Mouse (Mus musculus) stomach, embryonic 14.5 days (tissue): Measurements from ENCODE around the gene Plcb4. TPM values are rescaled to one million over a fixed set of nuclear protein-coding genes. Genes with fewer than 3 reads are reported as not detected.

Experiments
- ATAC-seq: fragments of 200-750 bp; cut with Nextera tagmentation; 2 replicates; pipeline ENCODE4 v1.8.0; 2017; ENCODE audit warnings: low read depth, moderate TSS enrichment; ENCODE audit not compliant: insufficient number of reproducible peaks, insufficient read depth, low FRiP score
- H3K27ac ChIP-seq: fragments of 300-500 bp; sonication (generic); 2 replicates; pipeline ENCODE4 v1.5.1; 2014; ENCODE audit warnings: mild to moderate bottlenecking, low read length, moderate library complexity, mixed read lengths
- H3K27me3 ChIP-seq: fragments of 300-500 bp; sonication (generic); 2 replicates; pipeline ENCODE4 v1.6.1; 2014; ENCODE audit warnings: low read length, control low read depth, mixed read lengths; ENCODE audit not compliant: control insufficient read depth, insufficient read depth
- H3K36me3 ChIP-seq: fragments of 300-500 bp; sonication (generic); 2 replicates; pipeline ENCODE4 v1.6.1; 2014; ENCODE audit warnings: mild to moderate bottlenecking, control low read depth, low read length, moderate library complexity, mixed read lengths; ENCODE audit not compliant: control insufficient read depth, insufficient read depth
- H3K4me1 ChIP-seq: fragments of 300-500 bp; sonication (generic); 2 replicates; pipeline ENCODE4 v1.6.1; 2014; ENCODE audit warnings: low read length, control low read depth, mixed read lengths; ENCODE audit not compliant: control insufficient read depth, insufficient read depth
- H3K4me2 ChIP-seq: fragments of 300-500 bp; sonication (generic); replicated peaks from 2 replicates; pipeline ENCODE4 v1.6.1; 2014; ENCODE audit warnings: low read depth, low read length, control low read depth
- H3K4me3 ChIP-seq: fragments of 300-500 bp; sonication (generic); 2 replicates; pipeline ENCODE4 v1.5.1; 2014; ENCODE audit warnings: low read depth, low read length, control low read depth
- H3K9ac ChIP-seq: fragments of 300-500 bp; sonication (generic); replicated peaks from 2 replicates; pipeline ENCODE4 v1.6.1; 2014; ENCODE audit warnings: low read depth, mild to moderate bottlenecking, control low read depth, low read length, moderate library complexity, mixed read lengths
- H3K9me3 ChIP-seq: fragments of 300-500 bp; sonication (generic); 2 replicates; pipeline ENCODE4 v1.6.1; 2016; ENCODE audit warnings: low read depth, low read length, control low read depth; ENCODE audit not compliant: control insufficient read depth
- WGBS: fragments of 180-500 bp; shearing (Covaris S2); extraction: QIAGEN DNeasy Blood & Tissue Kit; methylation state at CpG from one replicate; pipeline ENCODE4 v1.1.7; 2014; 5-methylcytosine and 5-hydroxymethylcytosine counted together
- polyA plus RNA-seq: library from polyadenylated mRNA; unstranded; fragments of >200 nt; fragmentation: Nextera tagmentation; extraction: Ambion mirVana; gene quantifications from 2 replicates; pipeline ENCODE4 v1.2.1, GENCODE M21; 2014

Plcb4 gene
- polyA plus RNA-seq, 1 experiment from 2014 or later = 51.4 TPM

DNA sequence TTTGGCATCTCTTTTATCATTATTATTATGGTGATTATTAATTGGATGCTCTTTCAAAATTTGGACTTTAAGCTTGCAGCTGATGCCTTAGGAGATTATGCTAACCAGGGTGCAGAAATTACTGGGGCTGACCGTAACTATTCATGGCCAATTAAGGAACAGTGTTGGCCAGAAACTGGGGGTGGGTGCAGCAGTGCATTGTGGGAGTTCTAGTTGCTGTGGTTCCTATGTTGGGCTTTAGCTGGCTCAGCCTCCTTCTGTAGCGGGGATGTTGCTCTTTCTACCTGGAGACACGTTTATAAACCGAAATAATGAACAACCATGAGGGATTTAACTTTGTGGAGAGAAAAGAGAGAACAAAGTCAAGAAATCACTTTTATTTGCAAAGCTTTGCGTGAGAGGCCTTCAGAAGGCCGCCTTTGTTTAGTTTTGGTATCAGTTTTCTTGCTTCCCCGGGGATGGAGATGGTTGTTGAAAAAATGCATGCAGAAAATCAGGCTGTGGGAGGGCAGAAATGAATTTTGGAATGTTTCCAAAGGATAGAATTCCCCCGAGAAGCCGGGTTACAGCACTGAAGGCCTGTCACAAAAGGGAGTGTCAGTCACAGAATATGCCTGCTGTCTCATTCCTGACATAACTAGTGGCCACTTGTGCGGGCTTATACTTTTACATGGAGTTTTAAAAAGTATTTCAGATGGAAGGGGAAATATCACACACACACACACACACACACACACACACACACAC is 84.3 kb downstream of the Plcb4 start:
- Histone ChIP-seq H3K4me3 (no peak overlapping the region), H3K27ac (peak overlapping the region; percentile 66; the same call in 1 of the 2 replicates)
- no peak for ATAC-seq

DNA sequence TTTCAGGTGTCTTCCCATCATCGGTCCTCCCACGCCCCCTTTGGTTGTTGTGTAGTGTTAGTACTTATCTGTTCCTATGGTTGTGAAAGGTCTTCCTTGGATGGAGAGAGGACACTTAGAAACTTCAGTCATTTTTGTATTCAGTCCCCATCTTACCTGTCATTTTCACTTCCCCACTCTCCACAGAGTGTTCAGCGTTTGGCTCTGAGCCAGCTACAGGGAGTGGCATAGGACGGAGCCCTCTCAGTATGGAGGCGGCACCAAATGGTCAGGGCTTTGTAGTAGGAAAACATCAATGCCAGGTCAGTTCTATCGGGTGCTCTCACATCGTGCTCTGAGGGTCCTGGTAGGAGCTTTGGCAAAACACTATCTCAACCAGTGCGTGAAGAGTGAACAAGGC is 85.9 kb downstream of the Plcb4 start:
- no peak overlapping the region for H3K4me3 ChIP-seq
- H3K4me2 ChIP-seq = no peak overlapping the region
- H3K9me3 ChIP-seq = no peaks in the 10 kb centered on the region
- ATAC-seq = 0 out of 2 replicates have a peak, but pooled peaks have one; percentile 56
- H3K4me1 ChIP-seq = peaks cover 13% of the 10 kb centered on the region; the same call in 1 of the 2 replicates
- no peaks in the 10 kb centered on the region for H3K36me3 ChIP-seq
- 65% methylated on average over 8 of the region's 8 CpGs for WGBS
- no peak overlapping the region for H3K27ac ChIP-seq
- H3K9ac ChIP-seq = no peak overlapping the region
- no peaks in the 10 kb centered on the region for H3K27me3 ChIP-seq

More for the DNA sequence above, 84.3 kb downstream of the Plcb4 start:
- Histone ChIP-seq H3K36me3 (no peaks in the 10 kb centered on the region), H3K4me2 (no peak overlapping the region; the same call in 1 of the 2 replicates), H3K27me3 (no peaks in the 10 kb centered on the region), H3K9ac (no peak overlapping the region), H3K4me1 (peaks cover 11% of the 10 kb centered on the region; the same call in 1 of the 2 replicates), H3K9me3 (no peaks in the 10 kb centered on the region)
- 20% methylated on average over 10 of the region's 10 CpGs for WGBS

- no peak for ATAC-seq
- WGBS = 48% methylated on average over 7 of the region's 7 CpGs
Observed at GRCm38 (mm10) chr2:135745126-135745525, 86.3 kb downstream of the Plcb4 start.

DNA sequence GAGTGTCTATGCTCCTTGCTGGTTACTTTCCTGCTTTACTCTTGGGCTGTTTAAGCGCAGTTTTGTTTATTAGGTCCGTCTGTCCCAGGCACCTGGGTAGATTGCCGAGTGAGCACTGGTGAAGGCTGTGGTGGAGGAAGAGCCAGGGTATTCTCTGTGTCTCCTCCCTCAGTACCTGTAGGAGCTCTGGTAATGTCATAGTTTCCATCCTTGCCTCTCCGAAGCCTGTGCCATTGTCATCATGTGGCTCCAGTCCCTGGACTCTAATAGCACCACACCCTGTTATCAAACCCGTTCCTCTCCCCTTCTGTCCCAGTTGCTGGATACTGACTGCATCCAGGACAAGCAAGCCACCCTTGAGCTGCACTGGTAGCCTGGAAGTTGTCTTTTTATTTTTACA is 89.6 kb downstream of the Plcb4 start:
- no peaks in the 10 kb centered on the region for H3K9me3 ChIP-seq
- no peaks in the 10 kb centered on the region for H3K27me3 ChIP-seq
- peaks cover 5% of the 10 kb centered on the region; the same call in 1 of the 2 replicates for H3K4me1 ChIP-seq
- ATAC-seq = no peak
- H3K4me2 ChIP-seq = no peak overlapping the region
- 67% methylated on average over 5 of the region's 5 CpGs for WGBS
- H3K9ac ChIP-seq = no peak overlapping the region
- no peaks in the 10 kb centered on the region for H3K36me3 ChIP-seq
- no peak overlapping the region for H3K4me3 ChIP-seq
- H3K27ac ChIP-seq = no peak overlapping the region

More at GRCm38 (mm10) chr2:135745126-135745525, 86.3 kb downstream of the Plcb4 start:
- H3K4me1 ChIP-seq = peaks cover 13% of the 10 kb centered on the region; the same call in 1 of the 2 replicates
- no peak overlapping the region for H3K27ac ChIP-seq
- no peak overlapping the region for H3K4me3 ChIP-seq
- H3K36me3 ChIP-seq = no peaks in the 10 kb centered on the region
- H3K9me3 ChIP-seq = no peaks in the 10 kb centered on the region
- H3K27me3 ChIP-seq = no peaks in the 10 kb centered on the region
- H3K4me2 ChIP-seq = no peak overlapping the region
- no peak overlapping the region for H3K9ac ChIP-seq

GRCm38 (mm10) chr2:135749606-135750005 is 90.8 kb downstream of the Plcb4 start:
- WGBS = 64% methylated on average over 15 of the region's 15 CpGs
- ATAC-seq = no peak

DNA sequence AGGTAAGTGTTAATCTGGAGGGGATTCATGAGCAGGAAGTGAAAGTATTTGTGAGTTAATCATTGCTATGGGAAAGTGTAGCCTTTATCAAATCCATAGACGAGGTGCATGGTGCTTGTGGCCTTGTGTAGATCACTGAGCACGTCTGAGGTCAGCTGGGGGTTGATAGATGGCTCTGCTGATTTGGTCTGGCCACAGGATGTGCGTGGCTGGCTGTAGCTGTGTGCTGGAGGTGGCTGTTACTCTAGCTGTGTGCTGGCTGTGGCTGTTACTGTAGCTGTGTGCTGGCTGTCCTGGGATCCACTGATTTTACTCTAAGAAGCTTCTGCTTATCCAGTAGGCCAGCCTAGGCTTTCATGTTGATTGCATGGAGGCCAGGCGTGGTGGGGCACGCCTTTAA is 91.9 kb downstream of the Plcb4 start:
- H3K36me3 ChIP-seq = no peaks in the 10 kb centered on the region
- 0 out of 2 replicates have a peak, but pooled peaks cover 2% of the 10 kb centered on the region for H3K4me1 ChIP-seq
- H3K9me3 ChIP-seq = no peaks in the 10 kb centered on the region
- no peak overlapping the region for H3K9ac ChIP-seq
- 56% methylated on average over 5 of the region's 5 CpGs for WGBS
- no peak overlapping the region for H3K4me2 ChIP-seq
- H3K27ac ChIP-seq = no peak overlapping the region
- no peak overlapping the region for H3K4me3 ChIP-seq
- no peaks in the 10 kb centered on the region for H3K27me3 ChIP-seq
- no peak for ATAC-seq

More at GRCm38 (mm10) chr2:135749606-135750005, 90.8 kb downstream of the Plcb4 start:
- Histone ChIP-seq H3K27ac (no peak overlapping the region), H3K4me2 (no peak overlapping the region), H3K27me3 (no peaks in the 10 kb centered on the region), H3K9ac (no peak overlapping the region), H3K36me3 (no peaks in the 10 kb centered on the region), H3K9me3 (no peaks in the 10 kb centered on the region), H3K4me3 (no peak overlapping the region), H3K4me1 (0 out of 2 replicates have a peak, but pooled peaks cover 2% of the 10 kb centered on the region)

- no peak overlapping the region for H3K9ac ChIP-seq
- no peaks in the 10 kb centered on the region for H3K36me3 ChIP-seq
- no peak for ATAC-seq
- H3K4me2 ChIP-seq = no peak overlapping the region
- H3K27me3 ChIP-seq = no peaks in the 10 kb centered on the region
- H3K27ac ChIP-seq = no peak overlapping the region
- no peaks in the 10 kb centered on the region for H3K4me1 ChIP-seq
- no peaks in the 10 kb centered on the region for H3K9me3 ChIP-seq
- H3K4me3 ChIP-seq = no peak overlapping the region
- WGBS = 93% methylated on average over 5 of the region's 5 CpGs
Observed at GRCm38 (mm10) chr2:135755792-135756191, 97.0 kb downstream of the Plcb4 start.

DNA sequence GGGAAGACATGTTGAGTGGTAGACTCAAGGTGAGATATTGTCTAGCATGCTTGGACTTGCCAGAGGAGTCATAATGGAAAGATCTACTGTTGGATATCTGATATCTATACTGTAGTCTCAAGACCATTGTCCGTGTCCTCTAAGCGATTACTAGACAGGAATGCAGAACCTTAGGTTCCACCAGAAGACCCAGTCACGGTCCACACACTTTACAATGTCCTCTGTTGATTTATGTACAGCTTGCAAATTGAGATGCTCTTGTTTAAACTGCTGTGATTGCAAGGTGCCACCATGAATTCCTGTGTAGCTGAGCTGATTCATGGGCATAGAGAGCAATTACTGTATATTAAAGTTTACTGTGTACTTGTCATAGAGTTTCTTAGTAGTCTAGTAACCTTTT is 98.7 kb downstream of the Plcb4 start:
- Histone ChIP-seq H3K9me3 (no peaks in the 10 kb centered on the region), H3K27me3 (no peaks in the 10 kb centered on the region), H3K4me2 (no peak overlapping the region), H3K4me3 (no peak overlapping the region), H3K9ac (no peak overlapping the region), H3K4me1 (no peaks in the 10 kb centered on the region), H3K27ac (no peak overlapping the region), H3K36me3 (no peaks in the 10 kb centered on the region)
- WGBS = 96% methylated on average over 3 of the region's 3 CpGs
- ATAC-seq = no peak
